Comparison of ENCODE assay signal across 8 mouse cellular contexts in genomic region chr19:53893711-53894171, GRCm38 (mm10). TPM values are rescaled to one million over a fixed set of nuclear protein-coding genes. Genes with fewer than 3 reads are reported as not detected.
DNase-seq lines count a peak whose midpoint lies in the region; ATAC-seq and TF ChIP-seq lines count a peak whose summit lies in the region.

No protein-coding gene starts in this region.

- H3K9ac ChIP-seq in liver, embryonic 16.5 days (ENCODE audit: low read depth, low read length): 0 out of 2 replicates have a peak overlapping the region, but pooled peaks have one; percentile 30
- H3K9ac ChIP-seq in forebrain, embryonic 15.5 days (replicated peaks): no peak overlapping the region

- H3K4me1 ChIP-seq in spleen, adult 2 months (ENCODE audit: control insufficient read depth, insufficient read depth, insufficient read length): peaks cover 52% of the 10 kb centered on the region; the same call in 1 of the 2 replicates
- H3K4me1 ChIP-seq in heart, embryonic 10.5 days: peaks cover 21% of the 10 kb centered on the region; the same call in 1 of the 2 replicates
- H3K4me1 ChIP-seq in liver, embryonic 16.5 days (ENCODE audit: control insufficient read depth, low read depth, low read length): peaks cover 61% of the 10 kb centered on the region
- H3K4me1 ChIP-seq in thymus, adult 2 months (replicated peaks; ENCODE audit: control insufficient read depth, insufficient read depth, low read length): peaks cover 64% of the 10 kb centered on the region
- no peaks in the 10 kb centered on the region for H3K4me1 ChIP-seq in forebrain, embryonic 15.5 days

- H3K4me2 ChIP-seq in liver, embryonic 16.5 days (ENCODE audit: low read depth, low read length): 0 out of 2 replicates have a peak overlapping the region, but pooled peaks have one; percentile 10
- no peak overlapping the region for H3K4me2 ChIP-seq in forebrain, embryonic 15.5 days (replicated peaks)

- peak overlapping the region; percentile 97 for H3K27ac ChIP-seq in spleen, adult 2 months (ENCODE audit: insufficient read depth, low read length)
- peak overlapping the region; percentile 1; the same call in 1 of the 2 replicates for H3K27ac ChIP-seq in heart, embryonic 10.5 days
- H3K27ac ChIP-seq in liver, embryonic 16.5 days (ENCODE audit: low read length): peak overlapping the region; percentile 82
- peak overlapping the region; percentile 96 for H3K27ac ChIP-seq in thymus, adult 2 months (ENCODE audit: control insufficient read depth, insufficient read depth, low read length)
- no peak overlapping the region for H3K27ac ChIP-seq in forebrain, embryonic 15.5 days (replicated peaks)

- 0 out of 2 replicates have a peak, but pooled peaks have one; percentile 25 for ATAC-seq in liver, embryonic 16.5 days (ENCODE audit: low read depth)
- ATAC-seq in forebrain, embryonic 15.5 days (replicated peaks): no peak

- 36% methylated on average over 3 of the region's 3 CpGs for WGBS in spleen, adult 2 months
- WGBS in heart, embryonic 10.5 days: 53% methylated on average over 3 of the region's 3 CpGs
- WGBS in liver, embryonic 16.5 days (ENCODE audit: insufficient replicate concordance): 23% methylated on average over 3 of the region's 3 CpGs
- 15% methylated on average over 3 of the region's 3 CpGs for WGBS in thymus, adult 2 months
- WGBS in forebrain, embryonic 15.5 days: 82% methylated on average over 3 of the region's 3 CpGs

- H3K27me3 ChIP-seq in spleen, adult 2 months (ENCODE audit: control insufficient read depth, insufficient read depth, low read length): no peaks in the 10 kb centered on the region
- peaks cover 3% of the 10 kb centered on the region; the same call in 1 of the 2 replicates for H3K27me3 ChIP-seq in heart, embryonic 10.5 days (ENCODE audit: insufficient read depth, poor library complexity, severe bottlenecking)
- H3K27me3 ChIP-seq in liver, embryonic 16.5 days (ENCODE audit: control insufficient read depth, insufficient read depth, low read depth, low read length): no peaks in the 10 kb centered on the region
- H3K27me3 ChIP-seq in thymus, adult 2 months (ENCODE audit: control insufficient read depth, insufficient read depth, low read length): no peaks in the 10 kb centered on the region
- no peaks in the 10 kb centered on the region for H3K27me3 ChIP-seq in forebrain, embryonic 15.5 days

- no peak for TF ChIP-seq POLR2A in spleen, adult 2 months (IDR thresholded peaks at IDR 0.05; ENCODE audit: low read depth, low read length)
- TF ChIP-seq POLR2A in thymus, adult 2 months (IDR thresholded peaks at IDR 0.05; ENCODE audit: control insufficient read depth, extremely low read depth, insufficient read depth, low read length, poor library complexity): peak; percentile 77; the same call in 1 of the 2 replicates

- DNase-seq in spleen, adult 2 months (ENCODE audit: low read depth in 1 of 2, low spot score in 2 of 2): peak; percentile 40 to 50
- DNase-seq in spleen, postnatal 14 days (ENCODE audit: low spot score in 2 of 2): no peak
- no peak for DNase-seq in heart, embryonic 10.5 days (ENCODE audit: low spot score)
- DNase-seq in thymus, adult 2 months: peak; percentile 75
- DNase-seq in embryo, embryonic 9.5 days (ENCODE audit: extremely low spot score): no peak
- no peak for DNase-seq in adrenal gland, adult 18-20 months (ENCODE audit: low spot score in 2 of 2)

- no peak for TF ChIP-seq CTCF in spleen, adult 2 months (IDR thresholded peaks at IDR 0.05; ENCODE audit: extremely low read depth, insufficient read depth, insufficient read length, insufficient replicate concordance)
- no peak for TF ChIP-seq CTCF in thymus, adult 2 months (IDR thresholded peaks at IDR 0.05; ENCODE audit: borderline replicate concordance, control insufficient read depth, extremely low read depth, insufficient read depth, low read length, poor library complexity)

- no peaks in the 10 kb centered on the region for H3K36me3 ChIP-seq in spleen, adult 2 months (ENCODE audit: control insufficient read depth, insufficient read depth, low read length)
- H3K36me3 ChIP-seq in heart, embryonic 10.5 days: no peaks in the 10 kb centered on the region
- H3K36me3 ChIP-seq in liver, embryonic 16.5 days (ENCODE audit: control insufficient read depth, insufficient read depth): no peaks in the 10 kb centered on the region
- H3K36me3 ChIP-seq in thymus, adult 2 months (ENCODE audit: control insufficient read depth, insufficient read depth, low read length): no peaks in the 10 kb centered on the region
- H3K36me3 ChIP-seq in forebrain, embryonic 15.5 days: no peaks in the 10 kb centered on the region

- no peak overlapping the region; the same call in 1 of the 2 replicates for H3K4me3 ChIP-seq in spleen, adult 2 months (ENCODE audit: extremely low read depth, insufficient read depth, insufficient read length)
- no peak overlapping the region for H3K4me3 ChIP-seq in heart, embryonic 10.5 days
- H3K4me3 ChIP-seq in liver, embryonic 16.5 days (ENCODE audit: low read depth, low read length): no peak overlapping the region
- peak overlapping the region; percentile 41 for H3K4me3 ChIP-seq in thymus, adult 2 months (ENCODE audit: control insufficient read depth, insufficient read depth, low read length)
- H3K4me3 ChIP-seq in forebrain, embryonic 15.5 days: no peak overlapping the region

- no peaks in the 10 kb centered on the region for H3K9me3 ChIP-seq in heart, embryonic 10.5 days
- H3K9me3 ChIP-seq in liver, embryonic 16.5 days (replicated peaks; ENCODE audit: control insufficient read depth, low read length): no peaks in the 10 kb centered on the region
- H3K9me3 ChIP-seq in forebrain, embryonic 15.5 days: no peaks in the 10 kb centered on the region

RNA-seq across cellular contexts. Expression of gene Pdcd4, which starts 1.7 kb away (rescaled TPM):
- polyA plus RNA-seq in spleen, adult 2 months (2012; rRNA removed): 8.7 and 9.4 TPM in 2 replicates
- 31.4 and 35.0 TPM in 2 replicates for polyA plus RNA-seq in heart, embryonic 10.5 days (2016; fragmentation: Nextera tagmentation; extraction: Ambion mirVana)
- 21.5 TPM in 2 replicates for polyA plus RNA-seq in liver, embryonic 16.5 days (2015; fragmentation: Nextera tagmentation; extraction: Ambion mirVana)
- 18.2 and 19.6 TPM in 2 replicates for polyA plus RNA-seq in thymus, adult 2 months (2012; rRNA removed)
- 90.4 and 94.7 TPM in 2 replicates for polyA plus RNA-seq in forebrain, embryonic 15.5 days (2015; fragmentation: Nextera tagmentation; extraction: Ambion mirVana)
- total RNA-seq in adrenal gland, adult 18-20 months (2021): 10 to 100 TPM; 69.6 to 91.1 TPM

RNA-seq across cellular contexts. Expression of gene Shoc2, which starts 50.4 kb away (rescaled TPM):
- polyA plus RNA-seq in spleen, adult 2 months (2012; rRNA removed): 5.1 and 5.6 TPM in 2 replicates
- 51.0 and 54.7 TPM in 2 replicates for polyA plus RNA-seq in heart, embryonic 10.5 days (2016; fragmentation: Nextera tagmentation; extraction: Ambion mirVana)
- 16.6 TPM in 2 replicates for polyA plus RNA-seq in liver, embryonic 16.5 days (2015; fragmentation: Nextera tagmentation; extraction: Ambion mirVana)
- 14.9 and 18.6 TPM in 2 replicates for polyA plus RNA-seq in thymus, adult 2 months (2012; rRNA removed)
- 54.8 and 55.2 TPM in 2 replicates for polyA plus RNA-seq in forebrain, embryonic 15.5 days (2015; fragmentation: Nextera tagmentation; extraction: Ambion mirVana)
- 10 to 100 TPM; 40.3 to 48.7 TPM for total RNA-seq in adrenal gland, adult 18-20 months (2021)

RNA-seq across cellular contexts. Expression of gene Bbip1, which starts 50.7 kb away (rescaled TPM):
- polyA plus RNA-seq in spleen, adult 2 months (2012; rRNA removed): 4.2 and 4.4 TPM in 2 replicates
- 63.5 and 69.3 TPM in 2 replicates for polyA plus RNA-seq in heart, embryonic 10.5 days (2016; fragmentation: Nextera tagmentation; extraction: Ambion mirVana)
- polyA plus RNA-seq in liver, embryonic 16.5 days (2015; fragmentation: Nextera tagmentation; extraction: Ambion mirVana): 33.8 and 40.1 TPM in 2 replicates
- 13.0 and 16.3 TPM in 2 replicates for polyA plus RNA-seq in thymus, adult 2 months (2012; rRNA removed)
- 144 and 145 TPM in 2 replicates for polyA plus RNA-seq in forebrain, embryonic 15.5 days (2015; fragmentation: Nextera tagmentation; extraction: Ambion mirVana)
- total RNA-seq in adrenal gland, adult 18-20 months (2021): 10 to 100 TPM; 21.0 to 27.3 TPM

Comparison
In these comparisons a context has a peak if more than half of its experiments do, and no peak if none do; other contexts are left out.
1. DNase-seq: peak in spleen, adult 2 months (2 of 2) and thymus, adult 2 months (single experiment); none in spleen, postnatal 14 days (0 of 2), heart, embryonic 10.5 days (single experiment), embryo, embryonic 9.5 days (single experiment) and adrenal gland, adult 18-20 months (0 of 2).